Mouse (Mus musculus) lung, postnatal 0 days (tissue): ENCODE measurements around the gene Brdt. TPM values are rescaled to one million over a fixed set of nuclear protein-coding genes. Genes with fewer than 3 reads are reported as not detected.

Experiments used
- ATAC-seq: fragments of 200-750 bp; cut with Nextera tagmentation; 2 replicates; pipeline ENCODE4 v1.8.0; 2017; ENCODE audit warnings: moderate library complexity
- DNase-seq: peaks from one replicate; pipeline ENCODE4 v3.0.0-alpha.2; 2016; ENCODE audit warnings: low spot score
- H3K27ac ChIP-seq: fragments of 300-500 bp; sonication (generic); 2 replicates; pipeline ENCODE4 v1.5.1; 2014; ENCODE audit warnings: antibody characterized with exemption, mild to moderate bottlenecking, low read length, mixed read lengths
- H3K27me3 ChIP-seq: fragments of 300-500 bp; sonication (generic); replicated peaks from 2 replicates; pipeline ENCODE4 v1.6.1; 2014; ENCODE audit warnings: low read length, mixed read lengths; ENCODE audit not compliant: insufficient read depth
- H3K36me3 ChIP-seq: fragments of 300-500 bp; sonication (generic); 2 replicates; pipeline ENCODE4 v1.6.1; 2014; ENCODE audit warnings: low read length, mixed read lengths; ENCODE audit not compliant: insufficient read depth
- H3K4me1 ChIP-seq: fragments of 300-500 bp; sonication (generic); 2 replicates; pipeline ENCODE4 v1.6.1; 2014; ENCODE audit warnings: antibody characterized with exemption, low read depth, low read length, mixed read lengths; ENCODE audit not compliant: insufficient read depth
- H3K4me2 ChIP-seq: fragments of 300-500 bp; sonication (generic); replicated peaks from 2 replicates; pipeline ENCODE4 v1.6.1; 2014; ENCODE audit warnings: low read depth, mild to moderate bottlenecking, low read length, moderate library complexity, mixed read lengths
- H3K4me3 ChIP-seq: fragments of 300-500 bp; sonication (generic); 2 replicates; pipeline ENCODE4 v1.5.1; 2014; ENCODE audit warnings: low read depth, low read length
- H3K9ac ChIP-seq: fragments of 300-500 bp; sonication (generic); replicated peaks from 2 replicates; pipeline ENCODE4 v1.6.1; 2014; ENCODE audit warnings: low read depth, mild to moderate bottlenecking
- H3K9me3 ChIP-seq: fragments of 300-500 bp; sonication (generic); 2 replicates; pipeline ENCODE4 v1.6.1; 2016; ENCODE audit warnings: low read length, mixed read lengths
- CTCF ChIP-seq: IDR thresholded peaks from 2 replicates; pipeline ENCODE4 v1.5.1; 2016; ENCODE audit warnings: antibody characterized with exemption, mild to moderate bottlenecking
- EP300 ChIP-seq: IDR thresholded peaks from 2 replicates; pipeline ENCODE4 v1.6.1; 2016; ENCODE audit warnings: antibody characterized with exemption, mild to moderate bottlenecking, control low read depth
- WGBS: fragments of 180-500 bp; shearing (Covaris S2); extraction: QIAGEN DNeasy Blood & Tissue Kit; methylation state at CpG from one replicate; pipeline ENCODE4 v1.1.7; 2014; 5-methylcytosine and 5-hydroxymethylcytosine counted together
- polyA plus RNA-seq: library from polyadenylated mRNA; unstranded; fragments of >200 nt; fragmentation: Nextera tagmentation; extraction: Ambion mirVana; gene quantifications from 2 replicates; pipeline ENCODE4 v1.2.1, GENCODE M21; 2015

The Brdt gene
- polyA plus RNA-seq, 1 experiment from 2014 or later: 1.6 TPM

DNA sequence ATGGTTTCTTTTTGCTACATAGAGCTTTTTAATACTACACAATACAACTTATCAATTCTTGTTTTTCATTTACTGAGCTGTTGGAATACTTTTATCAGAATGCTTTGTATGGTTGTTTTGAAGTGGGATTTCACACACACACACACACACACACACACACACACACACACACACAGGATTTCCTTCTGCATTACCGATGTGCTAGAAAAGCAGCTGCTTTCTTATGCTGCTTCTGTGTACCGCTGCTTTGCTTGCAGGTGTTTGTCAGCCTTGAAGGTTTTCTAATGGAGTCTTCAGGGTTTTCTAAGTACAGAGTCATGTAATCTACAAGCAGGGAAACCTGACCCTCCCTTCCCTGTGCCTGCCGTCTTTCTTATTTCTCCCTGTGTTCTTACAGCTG, 23.0 kb downstream of the Brdt start:
- 44% methylated on average over 3 of the region's 3 CpGs for WGBS
- Histone ChIP-seq H3K9me3 (no peaks in the 10 kb centered on the region), H3K4me1 (no peaks in the 10 kb centered on the region), H3K27ac (no peak overlapping the region), H3K4me2 (no peak overlapping the region), H3K4me3 (no peak overlapping the region), H3K27me3 (no peaks in the 10 kb centered on the region), H3K36me3 (no peaks in the 10 kb centered on the region), H3K9ac (no peak overlapping the region)
- no peak for ATAC-seq
- TF ChIP-seq EP300: no peak
- no peak for TF ChIP-seq CTCF
- no peak for DNase-seq

- Histone ChIP-seq H3K4me3 (no peak overlapping the region), H3K9ac (no peak overlapping the region), H3K4me2 (no peak overlapping the region), H3K36me3 (no peaks in the 10 kb centered on the region), H3K27me3 (no peaks in the 10 kb centered on the region), H3K27ac (no peak overlapping the region), H3K9me3 (no peaks in the 10 kb centered on the region), H3K4me1 (no peaks in the 10 kb centered on the region)
- 43% methylated on average over 1 of the region's 1 CpGs for WGBS
- no peak for TF ChIP-seq EP300
- TF ChIP-seq CTCF: no peak
- ATAC-seq (peak; percentile 22), DNase-seq (peak; percentile 46)
Observed at GRCm38 (mm10) chr5:107355801-107356200, 24.8 kb downstream of the Brdt start.

- Histone ChIP-seq H3K9ac (no peak overlapping the region), H3K4me2 (no peak overlapping the region), H3K4me1 (no peaks in the 10 kb centered on the region), H3K27ac (no peak overlapping the region), H3K4me3 (no peak overlapping the region), H3K27me3 (no peaks in the 10 kb centered on the region), H3K36me3 (no peaks in the 10 kb centered on the region), H3K9me3 (no peaks in the 10 kb centered on the region)
- DNase-seq (no peak), ATAC-seq (no peak)
- 82% methylated on average over 8 of the region's 8 CpGs for WGBS
- TF ChIP-seq CTCF: no peak
- no peak for TF ChIP-seq EP300
Observed at GRCm38 (mm10) chr5:107357723-107358122, 26.8 kb downstream of the Brdt start.

DNA sequence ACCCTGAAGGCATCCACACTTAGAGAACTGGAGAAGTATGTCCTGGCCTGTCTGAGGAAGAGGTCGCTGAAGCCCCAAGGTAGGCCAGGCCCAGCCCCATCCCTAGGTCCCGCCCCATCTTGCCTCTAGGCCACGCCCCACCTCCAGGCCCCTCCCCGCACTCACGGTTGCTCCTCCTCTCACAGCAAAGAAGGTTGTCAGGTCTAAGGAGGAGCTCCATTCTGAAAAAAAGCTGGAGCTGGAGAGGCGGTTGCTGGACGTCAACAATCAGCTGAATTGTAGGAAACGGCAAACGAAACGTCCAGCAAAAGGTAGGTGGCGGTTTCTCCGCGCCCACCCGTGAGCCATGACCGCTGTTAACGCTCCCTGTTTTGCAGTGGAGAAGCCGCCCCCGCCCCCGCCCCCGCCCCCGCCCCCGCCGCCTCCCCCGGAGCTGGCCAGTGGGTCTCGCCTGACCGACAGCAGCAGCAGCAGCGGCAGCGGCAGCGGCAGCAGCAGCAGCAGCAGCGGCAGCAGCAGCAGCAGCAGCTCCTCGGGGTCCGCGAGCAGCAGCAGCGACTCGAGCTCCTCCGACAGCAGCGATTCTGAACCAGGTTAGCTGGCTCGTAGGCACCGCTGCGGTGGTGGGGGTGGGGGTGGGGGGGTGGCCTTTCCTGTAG, 28.6 kb downstream of the Brdt start:
- DNase-seq (peak; percentile 95), ATAC-seq (peak; percentile 98)
- Histone ChIP-seq H3K9me3 (no peaks in the 10 kb centered on the region), H3K4me3 (peak overlapping the region; percentile 57), H3K4me2 (peak overlapping the region; percentile 62), H3K27me3 (no peaks in the 10 kb centered on the region), H3K4me1 (no peaks in the 10 kb centered on the region), H3K9ac (peak overlapping the region; percentile 29), H3K36me3 (no peaks in the 10 kb centered on the region), H3K27ac (peak overlapping the region; percentile 68)
- under 1% methylated on average over 27 of the region's 40 CpGs for WGBS
- no peak for TF ChIP-seq CTCF
- TF ChIP-seq EP300: no peak

GRCm38 (mm10) chr5:107360054-107360730, 29.2 kb downstream of the Brdt start:
- WGBS: 26% methylated on average over 9 of the region's 9 CpGs
- no peak for ATAC-seq
- TF ChIP-seq EP300 (no peak), CTCF (no peak)
- peak overlapping the region; percentile 57 for H3K4me3 ChIP-seq
- no peak overlapping the region for H3K27ac ChIP-seq
- peak; percentile 34 for DNase-seq
- no peaks in the 10 kb centered on the region for H3K27me3 ChIP-seq
- H3K4me2 ChIP-seq: peak overlapping the region; percentile 62
- H3K4me1 ChIP-seq: no peaks in the 10 kb centered on the region
- H3K9me3 ChIP-seq: no peaks in the 10 kb centered on the region
- H3K9ac ChIP-seq: peak overlapping the region; percentile 29
- H3K36me3 ChIP-seq: no peaks in the 10 kb centered on the region

GRCm38 (mm10) chr5:107370040-107370439, 39.1 kb downstream of the Brdt start:
- no peak overlapping the region for H3K4me3 ChIP-seq
- H3K4me2 ChIP-seq: no peak overlapping the region
- TF ChIP-seq EP300: no peak
- TF ChIP-seq CTCF: no peak
- ATAC-seq (no peak), DNase-seq (no peak)
- H3K9me3 ChIP-seq: no peaks in the 10 kb centered on the region
- no peak overlapping the region for H3K27ac ChIP-seq
- 74% methylated on average over 3 of the region's 3 CpGs for WGBS
- no peaks in the 10 kb centered on the region for H3K4me1 ChIP-seq
- H3K36me3 ChIP-seq: no peaks in the 10 kb centered on the region
- H3K27me3 ChIP-seq: no peaks in the 10 kb centered on the region
- no peak overlapping the region for H3K9ac ChIP-seq
